Mouse (Mus musculus) brain, embryonic 18.5 days (tissue): Measurements from ENCODE around the gene Olfr483.

ENCODE experiments used
- DNase-seq: peaks from one replicate; pipeline ENCODE4 v3.0.0-alpha.2; 2012; ENCODE audit warnings: low read depth, low spot score

Gene Olfr483

DNA sequence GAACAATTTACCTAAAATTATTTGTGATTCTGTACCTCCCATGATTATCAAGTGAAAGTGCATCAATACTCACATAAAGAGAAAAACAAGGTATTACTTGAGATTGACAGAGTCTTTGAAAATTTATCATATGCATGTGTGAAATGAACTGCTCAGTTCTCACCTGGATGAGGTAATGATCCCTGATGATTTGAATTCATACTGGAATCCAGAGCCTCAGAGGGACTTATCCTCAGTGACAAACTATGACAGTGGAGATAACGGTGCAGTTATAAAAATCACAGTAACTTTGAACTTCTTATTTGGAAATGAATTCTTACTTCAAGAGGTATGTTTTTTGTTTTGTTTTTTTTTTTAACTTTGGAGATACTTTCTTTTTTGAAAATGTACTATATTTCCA, at the start of gene Olfr483:
TSS of gene Olfr483 (plus strand) at position 301 of the 400 bp plus-strand sequence.
- no peak for DNase-seq

DNA sequence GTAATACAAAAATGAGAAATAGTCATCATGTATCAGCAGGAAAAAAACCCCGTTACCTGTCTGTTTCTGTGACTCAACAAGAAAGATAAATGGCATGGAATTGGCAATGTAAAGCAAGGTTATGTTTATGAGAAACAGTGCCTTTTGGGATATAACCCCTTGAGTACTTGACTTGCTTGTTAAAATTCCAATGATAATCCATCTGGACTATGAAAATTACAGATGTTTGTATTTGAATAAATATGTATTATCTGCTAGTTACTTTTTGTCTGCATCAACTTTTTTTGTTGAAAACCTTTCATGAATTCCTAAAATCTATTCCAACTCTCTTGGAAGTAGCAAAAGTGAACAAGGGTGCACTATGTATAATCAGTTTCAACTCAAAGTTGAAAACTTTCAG, 33.4 kb upstream of the Olfr483 start, which contains the start of gene Olfr480:
TSS of gene Olfr480 (minus strand) at position 101 of the 400 bp plus-strand sequence.
- DNase-seq: no peak

DNA sequence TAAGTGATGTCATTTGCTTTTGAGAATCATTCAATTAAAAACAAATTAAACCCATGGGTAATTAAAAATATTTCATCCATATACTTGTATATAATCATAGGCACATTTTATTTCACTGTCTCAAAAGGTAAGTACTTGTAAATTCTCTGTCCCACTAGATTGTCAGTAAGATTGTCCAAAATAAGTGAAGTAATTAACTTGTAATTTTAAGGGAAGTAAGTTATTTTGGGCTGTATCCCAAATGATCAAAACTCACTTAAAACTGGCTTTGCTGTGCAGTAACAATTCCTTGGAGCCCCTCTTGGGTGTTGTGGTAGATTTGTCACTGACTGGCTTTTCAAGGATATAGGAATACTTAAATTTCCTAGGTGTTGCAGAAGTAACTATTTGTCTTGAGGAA, 21.1 kb upstream of the Olfr483 start, which contains the start of gene Olfr481:
TSS of gene Olfr481 (plus strand) at position 301 of the 400 bp plus-strand sequence.
- DNase-seq: no peak

DNA sequence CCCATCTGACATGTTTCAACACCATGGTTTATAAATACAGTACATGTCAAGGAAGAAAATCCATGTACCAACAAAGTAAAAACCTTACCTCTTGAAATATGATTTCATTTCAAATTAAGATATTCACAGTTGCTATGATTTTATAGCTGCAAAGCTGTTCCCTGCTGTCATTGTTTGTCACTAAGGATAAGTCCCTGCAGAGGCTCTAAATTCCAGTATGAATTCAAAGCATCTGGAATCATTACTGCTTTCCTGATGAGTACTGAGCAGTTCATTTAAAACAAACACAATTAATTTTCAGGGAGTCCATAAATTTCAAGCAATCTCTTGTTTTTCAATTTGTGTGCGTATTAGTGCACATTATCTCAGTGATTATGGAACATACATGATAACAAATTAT, 3.2 kb upstream of the Olfr483 start, which contains the start of gene Olfr482:
TSS of gene Olfr482 (minus strand) at position 101 of the 400 bp plus-strand sequence.
- no peak for DNase-seq

DNA sequence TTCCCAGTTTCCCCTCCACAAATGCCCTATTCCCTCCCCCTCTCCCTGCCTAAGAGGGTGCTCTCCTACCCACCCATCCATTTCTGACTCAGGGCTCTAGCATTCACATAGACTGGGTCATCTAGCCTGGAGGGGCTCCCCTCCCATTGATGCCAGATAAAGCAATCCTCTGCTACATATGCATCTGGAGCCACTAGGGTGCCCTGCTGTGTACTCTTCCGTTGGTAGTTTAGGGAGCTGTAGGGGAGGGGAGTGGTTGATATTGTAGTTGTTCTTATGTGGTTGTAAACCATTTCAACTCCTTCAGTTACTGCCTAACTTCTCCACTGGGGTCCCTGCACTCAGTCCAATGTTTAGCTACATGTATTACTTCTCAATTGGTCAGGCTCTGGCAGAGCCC, 20.0 kb downstream of the Olfr483 start:
- no peak for DNase-seq

DNA sequence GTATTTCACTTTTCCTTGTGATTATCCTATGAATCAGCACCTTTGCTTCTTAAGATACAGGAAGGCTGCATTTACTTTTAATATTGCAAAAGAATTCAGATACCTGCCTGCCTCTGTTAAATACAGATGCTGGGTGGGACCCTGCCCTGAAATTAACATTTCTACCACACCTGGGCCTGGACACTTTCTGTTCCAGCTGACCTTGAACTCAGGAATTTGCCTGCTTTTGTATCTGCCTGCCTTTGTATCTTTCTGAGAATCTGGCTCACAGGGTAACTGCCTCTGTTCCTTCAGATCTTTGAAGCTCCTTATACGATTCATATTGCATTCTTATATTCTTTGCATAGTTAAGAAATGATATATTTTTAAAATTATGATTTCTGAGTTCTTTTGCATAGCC, 20.8 kb downstream of the Olfr483 start:
- DNase-seq: no peak

DNA sequence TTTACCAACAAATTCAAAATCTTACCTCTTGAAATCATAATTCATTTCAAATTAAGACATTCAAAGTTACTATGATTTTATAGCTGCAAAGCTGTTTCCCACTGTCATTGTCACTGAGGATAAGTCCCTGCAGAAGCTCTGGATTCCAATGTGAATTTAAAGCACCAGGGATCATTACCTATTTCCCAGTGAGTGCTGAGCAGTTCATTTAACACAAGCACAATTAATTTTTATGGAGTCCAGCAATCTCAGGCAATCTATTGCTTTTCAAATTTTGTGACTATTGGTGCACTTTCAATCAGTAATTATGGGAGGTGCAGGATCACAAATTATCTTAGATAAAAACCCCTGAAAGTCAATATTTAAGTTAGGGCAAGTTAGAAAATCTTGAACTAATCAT, 26.7 kb downstream of the Olfr483 start, which contains the start of gene Olfr484:
TSS of gene Olfr484 (minus strand) at position 101 of the 400 bp plus-strand sequence.
- no peak for DNase-seq
